Mouse (Mus musculus): ENCODE measurements around the gene Vps53.

DNA sequence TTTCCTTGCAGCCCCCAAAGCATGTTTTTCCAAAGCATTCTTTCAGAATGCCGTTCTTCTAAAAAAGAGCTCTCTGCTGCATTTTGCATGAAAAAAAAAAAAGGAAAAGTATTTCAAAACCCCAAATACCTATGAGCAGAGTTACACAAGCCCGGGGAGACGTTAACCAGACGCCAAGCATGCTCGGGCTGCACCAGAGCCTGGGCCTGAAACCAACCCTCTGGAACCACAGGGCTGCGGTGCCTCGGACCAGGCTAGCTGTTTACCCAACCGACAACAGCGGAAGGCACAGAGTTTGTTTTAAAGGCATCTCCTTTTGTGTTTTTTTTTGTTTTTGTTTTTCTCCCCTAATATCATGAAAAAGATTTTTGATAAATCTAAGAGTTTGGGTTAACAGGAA, 158.5 kb downstream of the Vps53 start:
- no peak for TF ChIP-seq CTCF (IDR thresholded peaks at IDR 0.05; ENCODE audit: low read depth, low read length)
- TF ChIP-seq POLR2A (IDR thresholded peaks at IDR 0.05; ENCODE audit: extremely low read depth, insufficient read depth, low read length), result no peak
